Mouse (Mus musculus): ENCODE measurements around the gene Ephb2.

DNA sequence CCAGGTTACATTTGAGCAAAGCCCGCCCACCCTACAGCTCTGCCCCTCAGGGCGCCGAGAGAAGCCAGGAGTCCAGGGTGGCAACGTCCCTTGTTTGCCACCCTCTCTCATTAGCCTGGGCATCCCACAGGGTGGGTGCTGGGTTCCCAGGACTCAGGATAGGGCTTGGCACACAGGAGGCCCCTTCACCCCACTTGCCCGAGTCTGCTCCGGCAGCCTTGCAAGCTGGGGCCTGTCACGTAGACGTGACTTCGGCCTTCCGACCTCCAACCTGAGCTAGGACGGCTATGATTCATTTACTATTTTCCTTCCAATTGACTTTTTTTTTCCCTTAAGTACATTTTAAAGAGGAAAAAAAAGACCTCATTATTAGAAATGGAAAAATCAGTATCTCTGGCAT lies 56.6 kb downstream of the Ephb2 start:
- TF ChIP-seq CTCF (IDR thresholded peaks at IDR 0.05; ENCODE audit: extremely low read depth, insufficient read depth, insufficient read length, insufficient replicate concordance) = no peak
- no peak for TF ChIP-seq POLR2A (IDR thresholded peaks at IDR 0.05; ENCODE audit: low read depth, low read length)

Measured in spleen, adult 2 months (tissue).